Mouse (Mus musculus) thymus, postnatal 0 days (tissue): Measurements from ENCODE around the gene Sfswap. TPM values are rescaled to one million over a fixed set of nuclear protein-coding genes. Genes with fewer than 3 reads are reported as not detected.

Experiments
- DNase-seq: peaks from one replicate; pipeline ENCODE4 v3.0.0-alpha.2; 2015; ENCODE audit warnings: low spot score
- polyA plus RNA-seq: library from polyadenylated mRNA; unstranded; fragments of >200 nt; fragmentation: Nextera tagmentation; extraction: Ambion mirVana; gene quantifications from 2 replicates; pipeline ENCODE4 v1.2.1, GENCODE M21; 2015

The Sfswap gene
- polyA plus RNA-seq, 1 experiment from 2014 or later, result 45.3 TPM

- DNase-seq, result no peak
Measured at GRCm38 (mm10) chr5:129527162-129527561, 26.1 kb downstream of the Sfswap start.

GRCm38 (mm10) chr5:129529571-129529970 lies 28.6 kb downstream of the Sfswap start:
- no peak for DNase-seq

- DNase-seq, result no peak
Measured at GRCm38 (mm10) chr5:129533731-129534130, 32.7 kb downstream of the Sfswap start.

GRCm38 (mm10) chr5:129534500-129534899 lies 33.5 kb downstream of the Sfswap start:
- DNase-seq, result no peak

GRCm38 (mm10) chr5:129535021-129535420 lies 34.0 kb downstream of the Sfswap start:
- DNase-seq, result no peak

- no peak for DNase-seq
Measured at GRCm38 (mm10) chr5:129535431-129535830, 34.4 kb downstream of the Sfswap start.

GRCm38 (mm10) chr5:129538826-129539225 lies 37.8 kb downstream of the Sfswap start:
- DNase-seq, result no peak

- no peak for DNase-seq
Measured at GRCm38 (mm10) chr5:129542236-129542635, 41.2 kb downstream of the Sfswap start.

GRCm38 (mm10) chr5:129545787-129546186 lies 44.8 kb downstream of the Sfswap start:
- no peak for DNase-seq

GRCm38 (mm10) chr5:129549716-129550115 lies 48.7 kb downstream of the Sfswap start:
- DNase-seq, result no peak

- DNase-seq, result no peak
Measured at GRCm38 (mm10) chr5:129550790-129551189, 49.8 kb downstream of the Sfswap start.

GRCm38 (mm10) chr5:129551991-129552390 lies 51.0 kb downstream of the Sfswap start:
- DNase-seq, result no peak

- no peak for DNase-seq
Measured at GRCm38 (mm10) chr5:129553642-129554041, 52.6 kb downstream of the Sfswap start.

GRCm38 (mm10) chr5:129558591-129558990 lies 57.6 kb downstream of the Sfswap start:
- DNase-seq, result no peak

- DNase-seq, result no peak
Measured at GRCm38 (mm10) chr5:129559283-129559682, 58.3 kb downstream of the Sfswap start.

GRCm38 (mm10) chr5:129562342-129562741 lies 61.3 kb downstream of the Sfswap start:
- DNase-seq, result no peak

GRCm38 (mm10) chr5:129568596-129568995 lies 67.6 kb downstream of the Sfswap start:
- DNase-seq, result no peak

GRCm38 (mm10) chr5:129578201-129578600 lies 77.2 kb downstream of the Sfswap start:
- no peak for DNase-seq

GRCm38 (mm10) chr5:129580046-129580445 lies 79.0 kb downstream of the Sfswap start:
- DNase-seq, result no peak

- DNase-seq, result no peak
Measured at GRCm38 (mm10) chr5:129580572-129580971, 79.6 kb downstream of the Sfswap start.

- no peak for DNase-seq
Measured at GRCm38 (mm10) chr5:129581015-129581414, 80.0 kb downstream of the Sfswap start.

GRCm38 (mm10) chr5:129583331-129583730 lies 82.3 kb downstream of the Sfswap start:
- no peak for DNase-seq

GRCm38 (mm10) chr5:129583761-129584582 lies 83.0 kb downstream of the Sfswap start, which contains the start of gene Mmp17:
Gene Mmp17 (plus strand): TSS chr5:129584169.
- peak; percentile 93 for DNase-seq
